Mouse (Mus musculus): ENCODE data around the gene Man1a. TPM values are rescaled to one million over a fixed set of nuclear protein-coding genes. Genes with fewer than 3 reads are reported as not detected.

Gene Man1a
- polyA plus RNA-seq, 1 experiment from 2014 or later, result 11.2 TPM

DNA sequence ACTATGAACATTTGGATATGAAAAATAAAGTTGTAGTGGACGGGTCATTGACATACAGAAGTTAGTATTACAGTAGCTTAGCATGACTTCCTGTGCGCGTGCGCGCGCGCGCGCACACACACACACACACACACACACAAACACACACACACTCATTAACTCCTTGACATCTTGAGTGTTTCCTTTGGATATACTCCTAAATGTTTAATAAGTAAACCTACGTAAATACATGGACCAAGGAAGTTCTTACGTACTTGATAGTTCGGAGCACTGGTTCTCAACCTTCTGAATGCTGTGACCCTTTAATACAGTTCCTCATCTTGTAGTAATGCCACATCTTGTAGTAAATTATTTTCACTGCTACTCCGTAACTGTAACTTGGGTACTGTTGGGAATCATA lies 79.1 kb downstream of the Man1a start:
- DNase-seq (ENCODE audit: low spot score), result no peak
- Histone ChIP-seq H3K27me3 (ENCODE audit: insufficient read depth, poor library complexity, severe bottlenecking) (no peaks in the 10 kb centered on the region), H3K36me3 (no peaks in the 10 kb centered on the region), H3K4me3 (no peak overlapping the region), H3K9me3 (no peaks in the 10 kb centered on the region), H3K27ac (no peak overlapping the region), H3K4me1 (no peaks in the 10 kb centered on the region)
- WGBS, result 96% methylated on average over 13 of the region's 13 CpGs

DNA sequence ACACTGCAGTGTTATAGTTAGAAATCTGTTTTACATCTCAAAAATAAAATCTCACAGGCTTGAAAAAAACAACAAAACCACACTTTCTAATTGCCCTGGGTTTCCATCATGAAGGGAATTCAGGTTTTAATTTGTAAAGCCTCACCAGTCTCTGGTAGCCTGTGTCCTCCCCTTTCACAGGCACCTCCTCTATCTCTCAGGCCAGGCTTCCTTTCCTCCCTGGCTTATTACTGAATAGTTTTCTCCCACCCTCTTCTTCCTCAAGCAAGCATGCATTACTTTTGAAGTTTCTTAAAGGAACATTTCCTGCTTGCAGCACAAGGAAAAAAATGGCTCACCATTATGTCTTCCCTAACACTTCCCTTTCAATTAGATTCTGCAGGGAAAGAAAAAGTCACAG lies 80.2 kb downstream of the Man1a start:
- no peak for DNase-seq (ENCODE audit: low spot score)
- no peaks in the 10 kb centered on the region for H3K4me1 ChIP-seq
- H3K27ac ChIP-seq, result no peak overlapping the region
- H3K4me3 ChIP-seq, result no peak overlapping the region
- no peaks in the 10 kb centered on the region for H3K36me3 ChIP-seq
- no peaks in the 10 kb centered on the region for H3K27me3 ChIP-seq (ENCODE audit: insufficient read depth, poor library complexity, severe bottlenecking)
- no peaks in the 10 kb centered on the region for H3K9me3 ChIP-seq

DNA sequence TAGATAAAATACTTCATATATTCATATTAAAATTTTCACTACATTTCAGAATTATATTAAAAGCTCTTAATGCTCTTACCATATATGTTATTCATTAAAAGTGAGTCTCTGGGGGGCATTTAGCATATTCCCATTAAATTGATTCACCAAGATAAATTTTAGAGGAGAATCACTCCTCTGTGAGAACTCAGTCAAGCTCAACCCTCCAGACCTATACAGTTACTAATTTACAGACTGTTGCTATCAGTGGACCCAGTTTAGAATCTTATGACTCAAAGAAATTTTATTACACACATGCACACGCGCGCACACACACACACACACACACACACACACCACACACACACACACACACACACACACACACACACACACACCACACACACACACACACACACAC lies 81.8 kb downstream of the Man1a start:
- no peaks in the 10 kb centered on the region for H3K4me1 ChIP-seq
- WGBS, result 89% methylated on average over 3 of the region's 3 CpGs
- H3K4me3 ChIP-seq, result no peak overlapping the region
- H3K27ac ChIP-seq, result no peak overlapping the region
- no peaks in the 10 kb centered on the region for H3K27me3 ChIP-seq (ENCODE audit: insufficient read depth, poor library complexity, severe bottlenecking)
- DNase-seq (ENCODE audit: low spot score), result no peak
- H3K36me3 ChIP-seq, result no peaks in the 10 kb centered on the region
- no peaks in the 10 kb centered on the region for H3K9me3 ChIP-seq

DNA sequence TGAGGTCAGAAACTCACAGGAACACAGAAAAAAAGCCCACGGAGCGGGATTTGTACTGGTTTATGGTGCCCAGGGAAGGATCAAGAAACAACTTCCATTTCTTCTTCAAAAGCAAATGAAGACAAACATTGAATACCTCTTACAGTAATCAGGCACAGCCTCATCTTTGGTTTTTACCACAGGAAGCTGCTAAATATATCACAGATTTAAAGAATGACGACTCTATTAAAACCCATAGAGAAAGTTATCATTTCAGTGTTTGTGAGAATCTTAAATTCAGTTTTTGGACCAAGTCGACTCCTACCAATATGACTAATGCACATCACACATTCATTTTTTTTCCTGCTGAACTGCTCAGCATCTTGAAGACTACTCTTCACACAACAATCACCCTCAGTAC lies 86.0 kb downstream of the Man1a start:
- no peaks in the 10 kb centered on the region for H3K9me3 ChIP-seq
- H3K4me3 ChIP-seq, result no peak overlapping the region
- no peak overlapping the region for H3K27ac ChIP-seq
- H3K4me1 ChIP-seq, result no peaks in the 10 kb centered on the region
- DNase-seq (ENCODE audit: low spot score), result no peak
- no peaks in the 10 kb centered on the region for H3K27me3 ChIP-seq (ENCODE audit: insufficient read depth, poor library complexity, severe bottlenecking)
- WGBS, result 86% methylated on average over 4 of the region's 4 CpGs
- no peaks in the 10 kb centered on the region for H3K36me3 ChIP-seq

DNA sequence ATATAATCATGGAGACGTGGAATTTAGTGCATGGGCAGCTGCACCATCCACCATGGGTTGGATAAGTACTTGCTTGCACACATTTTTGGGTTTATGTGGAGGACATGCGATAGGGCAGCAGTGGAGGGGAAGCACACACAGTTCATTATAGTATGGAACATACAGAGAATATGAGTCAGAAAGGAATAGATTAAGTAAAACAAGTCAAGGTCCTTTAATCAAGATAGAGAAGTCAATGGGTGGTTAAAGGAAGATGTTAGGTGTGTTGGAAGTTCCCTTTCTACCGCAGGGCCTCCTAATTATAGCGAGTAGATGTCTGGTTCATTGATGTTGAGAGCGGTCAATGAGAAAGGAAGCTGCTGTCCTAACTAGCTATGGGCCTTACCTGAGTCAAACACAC lies 91.5 kb downstream of the Man1a start:
- Histone ChIP-seq H3K4me3 (no peak overlapping the region), H3K27ac (no peak overlapping the region), H3K27me3 (ENCODE audit: insufficient read depth, poor library complexity, severe bottlenecking) (no peaks in the 10 kb centered on the region), H3K9me3 (no peaks in the 10 kb centered on the region), H3K36me3 (0 out of 2 replicates have a peak, but pooled peaks cover 5% of the 10 kb centered on the region), H3K4me1 (no peaks in the 10 kb centered on the region)
- 86% methylated on average over 5 of the region's 5 CpGs for WGBS
- DNase-seq (ENCODE audit: low spot score), result no peak

DNA sequence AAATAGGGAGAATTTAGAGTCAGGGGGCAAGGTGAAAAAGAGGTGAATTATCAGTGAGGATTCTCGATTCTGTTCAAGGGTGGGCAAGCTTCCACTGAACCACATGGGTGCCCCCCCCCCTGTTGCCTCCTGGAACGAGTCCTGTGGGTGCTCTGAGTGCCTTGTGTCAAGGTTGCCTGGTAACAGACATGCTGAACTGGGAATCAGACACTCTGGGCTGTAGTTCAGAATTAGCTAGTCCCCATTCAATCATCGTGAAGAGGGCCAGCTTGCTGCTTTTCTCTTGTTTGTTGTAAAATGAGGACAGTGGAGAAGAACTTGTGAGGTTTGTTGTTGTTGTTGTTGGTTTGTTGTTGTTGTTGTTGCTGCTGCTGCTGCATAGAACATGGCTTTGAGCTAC lies 92.3 kb downstream of the Man1a start:
- Histone ChIP-seq H3K27ac (no peak overlapping the region), H3K36me3 (0 out of 2 replicates have a peak, but pooled peaks cover 5% of the 10 kb centered on the region), H3K9me3 (no peaks in the 10 kb centered on the region), H3K4me1 (no peaks in the 10 kb centered on the region), H3K4me3 (no peak overlapping the region), H3K27me3 (ENCODE audit: insufficient read depth, poor library complexity, severe bottlenecking) (no peaks in the 10 kb centered on the region)
- 59% methylated on average over 3 of the region's 3 CpGs for WGBS
- DNase-seq (ENCODE audit: low spot score), result no peak

DNA sequence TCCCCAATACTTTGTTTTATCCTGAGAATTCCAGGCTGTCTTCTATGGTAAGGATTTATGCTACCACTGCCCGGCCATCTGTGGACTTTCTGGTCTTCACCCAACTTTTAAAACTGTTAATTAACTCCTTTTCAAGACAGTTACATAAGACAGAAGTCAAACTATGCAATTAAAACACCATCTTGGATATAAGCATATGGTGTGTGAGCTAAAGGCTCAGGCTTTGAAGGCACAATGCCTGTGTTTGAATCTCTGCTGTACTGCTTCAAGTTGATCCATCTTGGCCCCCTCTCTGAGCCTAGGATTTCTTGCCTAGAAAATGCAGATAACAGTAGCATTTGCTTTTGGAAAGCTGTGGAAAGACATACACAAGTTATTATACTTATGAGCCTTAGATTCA lies 97.8 kb downstream of the Man1a start:
- 82% methylated on average over 1 of the region's 1 CpGs for WGBS
- Histone ChIP-seq H3K27ac (no peak overlapping the region), H3K9me3 (no peaks in the 10 kb centered on the region), H3K4me3 (no peak overlapping the region), H3K4me1 (no peaks in the 10 kb centered on the region), H3K27me3 (ENCODE audit: insufficient read depth, poor library complexity, severe bottlenecking) (no peaks in the 10 kb centered on the region), H3K36me3 (0 out of 2 replicates have a peak, but pooled peaks cover 5% of the 10 kb centered on the region)
- DNase-seq (ENCODE audit: low spot score), result no peak

DNA sequence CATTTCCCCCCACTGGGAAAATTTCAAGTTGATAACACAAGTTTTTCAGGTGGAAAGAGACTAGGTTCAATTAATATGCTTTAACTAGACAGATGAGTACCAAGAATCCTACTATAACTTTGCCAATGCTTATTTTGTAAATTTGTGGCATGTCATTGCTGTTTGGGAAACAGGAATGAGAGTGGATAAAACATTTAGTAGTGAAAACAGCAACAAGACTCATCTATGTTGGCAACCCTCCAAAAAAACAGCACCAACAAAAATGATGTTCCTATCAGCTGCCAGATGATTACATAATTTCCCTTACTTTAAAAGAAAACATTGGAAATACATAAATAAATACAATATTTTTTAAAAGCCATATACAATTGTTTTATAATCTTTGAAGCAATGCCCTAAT lies 102.2 kb downstream of the Man1a start:
- Histone ChIP-seq H3K4me1 (no peaks in the 10 kb centered on the region), H3K36me3 (no peaks in the 10 kb centered on the region), H3K9me3 (no peaks in the 10 kb centered on the region), H3K27ac (no peak overlapping the region), H3K27me3 (ENCODE audit: insufficient read depth, poor library complexity, severe bottlenecking) (no peaks in the 10 kb centered on the region), H3K4me3 (no peak overlapping the region)
- no peak for DNase-seq (ENCODE audit: low spot score)

DNA sequence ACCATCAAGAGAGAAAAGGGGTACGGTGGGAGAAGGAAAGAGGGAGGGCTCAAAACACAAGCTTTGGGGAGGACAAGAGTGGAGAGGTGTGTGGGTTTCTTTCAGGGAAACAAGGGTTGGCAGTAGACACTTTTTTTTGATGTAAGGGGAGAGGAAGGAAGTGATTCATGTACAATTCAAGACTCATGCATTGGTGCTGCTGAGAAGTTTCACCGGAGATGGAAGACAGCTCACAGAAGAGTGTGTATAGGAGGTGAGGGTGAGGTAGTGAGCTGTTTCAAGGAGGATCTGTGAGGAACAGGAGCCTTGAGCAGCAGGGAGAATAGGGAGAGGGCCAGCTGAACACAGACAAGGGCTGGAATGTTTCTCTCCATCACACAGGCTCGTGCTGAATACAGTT lies 116.7 kb downstream of the Man1a start:
- Histone ChIP-seq H3K27me3 (ENCODE audit: insufficient read depth, poor library complexity, severe bottlenecking) (no peaks in the 10 kb centered on the region), H3K4me3 (no peak overlapping the region), H3K9me3 (no peaks in the 10 kb centered on the region), H3K4me1 (no peaks in the 10 kb centered on the region), H3K27ac (no peak overlapping the region), H3K36me3 (no peaks in the 10 kb centered on the region)
- WGBS, result 79% methylated on average over 3 of the region's 3 CpGs
- no peak for DNase-seq (ENCODE audit: low spot score)

DNA sequence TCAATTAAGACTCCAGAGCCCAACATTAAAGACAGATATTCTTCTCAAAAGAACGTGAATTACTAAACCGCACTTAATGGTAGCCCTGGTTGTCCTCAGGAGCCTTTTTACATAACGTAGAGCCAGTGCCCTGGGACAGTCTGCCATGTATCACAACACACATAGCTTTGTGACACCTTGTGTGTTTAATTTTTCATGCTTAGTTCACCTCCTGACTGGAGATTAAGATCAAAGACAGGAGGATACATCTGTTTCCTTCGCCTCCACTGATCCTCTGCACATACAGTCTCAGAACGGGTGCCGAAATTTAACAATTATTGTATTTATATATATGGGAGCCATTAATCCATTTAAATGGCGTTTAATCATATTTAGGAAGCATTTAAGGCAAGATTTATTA lies 134.8 kb downstream of the Man1a start:
- H3K4me1 ChIP-seq, result no peaks in the 10 kb centered on the region
- no peaks in the 10 kb centered on the region for H3K27me3 ChIP-seq (ENCODE audit: insufficient read depth, poor library complexity, severe bottlenecking)
- WGBS, result 82% methylated on average over 7 of the region's 7 CpGs
- no peak overlapping the region for H3K4me3 ChIP-seq
- no peak for DNase-seq (ENCODE audit: low spot score)
- H3K9me3 ChIP-seq, result no peaks in the 10 kb centered on the region
- no peak overlapping the region for H3K27ac ChIP-seq
- no peaks in the 10 kb centered on the region for H3K36me3 ChIP-seq

DNA sequence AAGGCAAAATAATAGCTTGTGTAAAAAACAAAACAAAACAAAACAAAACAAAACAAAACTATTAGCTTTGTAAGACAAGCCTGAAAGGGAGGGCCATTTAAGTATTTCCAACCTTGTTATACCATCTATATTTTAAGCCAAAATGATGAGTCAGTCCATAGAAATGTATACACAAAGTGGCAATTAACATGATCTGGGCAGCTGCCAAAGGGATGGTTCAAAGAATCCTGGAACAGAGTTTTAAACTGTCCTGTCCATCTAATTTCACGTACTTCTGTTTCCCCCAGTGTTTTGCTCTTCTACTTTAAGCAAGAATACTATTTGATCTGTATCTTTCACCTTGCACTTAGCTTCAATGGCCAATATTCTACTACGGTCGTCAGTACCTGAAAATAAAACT lies 138.2 kb downstream of the Man1a start:
- 84% methylated on average over 3 of the region's 3 CpGs for WGBS
- no peaks in the 10 kb centered on the region for H3K27me3 ChIP-seq (ENCODE audit: insufficient read depth, poor library complexity, severe bottlenecking)
- no peak for DNase-seq (ENCODE audit: low spot score)

DNA sequence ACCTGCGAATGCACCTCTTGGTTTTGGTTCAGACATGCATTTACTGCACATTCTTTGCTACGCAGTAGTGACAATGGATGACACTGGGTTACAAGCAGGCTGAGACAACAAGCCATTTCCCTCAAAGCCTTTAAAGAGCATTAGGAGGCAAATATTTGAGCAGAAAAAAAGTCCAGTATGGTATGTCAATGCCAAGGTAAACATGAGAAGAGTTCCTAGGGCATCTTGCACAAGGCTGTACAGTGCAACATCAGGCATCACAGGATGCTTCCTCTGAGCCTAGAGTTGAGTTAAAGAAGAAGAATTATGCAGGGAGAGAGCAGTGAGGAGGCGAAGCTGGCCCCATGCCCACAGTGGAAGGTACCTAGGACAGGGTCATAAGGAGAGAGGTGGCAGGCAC lies 140.3 kb downstream of the Man1a start:
- no peaks in the 10 kb centered on the region for H3K9me3 ChIP-seq
- no peaks in the 10 kb centered on the region for H3K27me3 ChIP-seq (ENCODE audit: insufficient read depth, poor library complexity, severe bottlenecking)
- H3K36me3 ChIP-seq, result peaks cover 12% of the 10 kb centered on the region; the same call in 1 of the 2 replicates
- DNase-seq (ENCODE audit: low spot score), result no peak
- 87% methylated on average over 3 of the region's 3 CpGs for WGBS
- H3K27ac ChIP-seq, result no peak overlapping the region
- no peak overlapping the region for H3K4me3 ChIP-seq
- no peaks in the 10 kb centered on the region for H3K4me1 ChIP-seq

More for the DNA sequence above, 138.2 kb downstream of the Man1a start:
- no peak overlapping the region for H3K4me3 ChIP-seq
- peaks cover under 1% of the 10 kb centered on the region; the same call in 1 of the 2 replicates for H3K36me3 ChIP-seq
- H3K4me1 ChIP-seq, result no peaks in the 10 kb centered on the region
- H3K27ac ChIP-seq, result no peak overlapping the region
- no peaks in the 10 kb centered on the region for H3K9me3 ChIP-seq

DNA sequence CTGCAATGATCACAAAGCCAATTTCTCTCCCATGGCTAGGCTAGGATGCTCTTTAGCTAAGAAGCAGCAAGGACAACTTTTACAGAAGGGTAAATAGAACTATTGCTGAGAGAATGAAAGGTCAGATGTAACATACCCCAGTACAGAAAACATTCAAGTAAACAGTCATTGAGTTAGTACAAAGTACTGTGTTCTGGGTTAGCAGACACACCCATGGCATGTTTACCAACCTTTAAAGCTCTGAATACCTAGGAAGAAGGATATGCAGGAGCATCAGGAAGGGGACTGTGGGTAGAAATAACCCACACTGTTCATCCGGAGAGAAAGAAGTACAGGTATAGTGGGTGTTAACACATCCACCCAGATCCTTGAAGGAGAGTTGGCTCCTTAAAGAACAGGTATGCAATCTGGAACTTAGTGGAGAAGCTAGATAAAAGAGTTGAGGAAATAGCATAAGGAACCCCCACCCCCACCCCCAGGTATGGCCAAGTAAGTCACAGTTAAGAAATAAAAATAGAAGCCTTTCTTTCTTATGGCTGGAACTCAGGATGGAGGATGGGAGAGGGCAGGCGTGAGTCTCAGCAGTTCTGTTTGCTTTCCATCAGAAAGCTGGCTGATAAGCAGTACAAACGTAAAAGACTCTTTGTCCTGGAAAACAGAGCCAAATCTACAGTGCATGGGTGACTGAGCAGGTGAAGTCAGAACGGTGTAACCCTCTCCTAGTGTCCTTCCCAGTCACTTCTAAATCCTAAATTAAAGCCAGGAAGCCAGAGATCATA lies 146.5 kb downstream of the Man1a start:
- Histone ChIP-seq H3K27ac (no peak overlapping the region), H3K27me3 (ENCODE audit: insufficient read depth, poor library complexity, severe bottlenecking) (no peaks in the 10 kb centered on the region), H3K36me3 (peaks cover 12% of the 10 kb centered on the region; the same call in 1 of the 2 replicates), H3K4me3 (no peak overlapping the region), H3K9me3 (no peaks in the 10 kb centered on the region), H3K4me1 (peaks cover 14% of the 10 kb centered on the region; the same call in 1 of the 2 replicates)
- DNase-seq (ENCODE audit: low spot score), result no peak
- WGBS, result 35% methylated on average over 4 of the region's 4 CpGs

DNA sequence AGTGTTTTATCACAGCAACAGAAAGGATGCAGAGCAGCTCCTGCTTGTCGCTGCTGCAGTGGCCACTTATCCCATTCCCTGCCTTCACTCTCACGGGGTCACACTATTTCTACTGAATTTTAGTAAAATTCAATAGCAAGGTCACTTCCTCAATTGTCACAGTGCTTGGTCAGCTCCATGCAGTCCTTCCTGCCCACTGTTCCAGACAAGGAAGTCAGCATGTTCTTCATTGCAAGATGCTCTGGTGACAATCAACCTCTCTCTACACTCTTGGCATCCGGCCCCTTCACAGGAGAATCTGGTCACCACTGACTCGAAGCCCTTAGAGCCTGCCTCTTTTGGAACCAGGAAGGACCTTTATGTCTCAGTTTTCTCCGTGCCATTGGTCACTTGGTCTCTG lies 148.5 kb downstream of the Man1a start:
- DNase-seq (ENCODE audit: low spot score), result no peak
- Histone ChIP-seq H3K4me1 (peaks cover 14% of the 10 kb centered on the region; the same call in 1 of the 2 replicates), H3K27me3 (ENCODE audit: insufficient read depth, poor library complexity, severe bottlenecking) (no peaks in the 10 kb centered on the region), H3K4me3 (no peak overlapping the region), H3K27ac (no peak overlapping the region), H3K9me3 (no peaks in the 10 kb centered on the region), H3K36me3 (peaks cover 8% of the 10 kb centered on the region; the same call in 1 of the 2 replicates)
- WGBS, result 80% methylated on average over 5 of the region's 5 CpGs
